Mouse (Mus musculus) mouse trophoblast stem cell (cell line): ENCODE results near the gene Pgap3.

ENCODE experiments used
- in situ Hi-C, 2 experiments: fragments of 300-500 bp; cut with MseI, MboI; formaldehyde crosslinking; loops; 2 replicates in 1 of 2; 3 replicates in 1 of 2; pipeline ENCODE4 v1.15.1; 2025

Gene Pgap3

GRCm38 (mm10) chr11:98357396-98358160 lies 42.7 kb downstream of the Pgap3 start:
- in situ Hi-C loops: no loop called here

GRCm38 (mm10) chr11:98356625-98357394 lies 43.5 kb downstream of the Pgap3 start:
- in situ Hi-C loops: no loop called here

GRCm38 (mm10) chr11:98355732-98356299 lies 44.5 kb downstream of the Pgap3 start:
- in situ Hi-C loops: no loop called here

- in situ Hi-C loops: no loop called here
Observed at GRCm38 (mm10) chr11:98354445-98354844, 45.8 kb downstream of the Pgap3 start.

GRCm38 (mm10) chr11:98353651-98354211 lies 46.6 kb downstream of the Pgap3 start:
- in situ Hi-C loops: no loop called here

- in situ Hi-C loops: no loop called here
Observed at GRCm38 (mm10) chr11:98352272-98352990, 47.9 kb downstream of the Pgap3 start.

GRCm38 (mm10) chr11:98349308-98349707 lies 51.0 kb downstream of the Pgap3 start:
- in situ Hi-C loops: no loop called here

- in situ Hi-C loops: no loop called here
Observed at GRCm38 (mm10) chr11:98348083-98348961, 52.0 kb downstream of the Pgap3 start, which contains the start of gene Ppp1r1b. Gene Ppp1r1b, plus strand, starts transcription at chr11:98348404.

GRCm38 (mm10) chr11:98347385-98348082 lies 52.8 kb downstream of the Pgap3 start:
- in situ Hi-C loops: no loop called here

GRCm38 (mm10) chr11:98346168-98346567 lies 54.1 kb downstream of the Pgap3 start:
- in situ Hi-C loops: no loop called here

GRCm38 (mm10) chr11:98345253-98345652 lies 55.0 kb downstream of the Pgap3 start:
- in situ Hi-C loops: no loop called here

GRCm38 (mm10) chr11:98342000-98342945 lies 58.0 kb downstream of the Pgap3 start:
- in situ Hi-C loops: no loop called here

GRCm38 (mm10) chr11:98341174-98341573 lies 59.1 kb downstream of the Pgap3 start:
- in situ Hi-C loops: no loop called here

- in situ Hi-C loops: no loop called here
Observed at GRCm38 (mm10) chr11:98340597-98340996, 59.7 kb downstream of the Pgap3 start.

- in situ Hi-C loops: no loop called here
Observed at GRCm38 (mm10) chr11:98339679-98340287, 60.5 kb downstream of the Pgap3 start.

GRCm38 (mm10) chr11:98339071-98339501 lies 61.2 kb downstream of the Pgap3 start:
- in situ Hi-C loops: no loop called here
